Mouse (Mus musculus) limb, embryonic 14.5 days (tissue): ENCODE data around the gene Csnk1g1. TPM values are rescaled to one million over a fixed set of nuclear protein-coding genes. Genes with fewer than 3 reads are reported as not detected.

Experiments
- ATAC-seq: fragments of 200-750 bp; cut with Nextera tagmentation; 2 replicates; pipeline ENCODE4 v1.8.0; 2017; ENCODE audit warnings: low read depth, moderate number of reproducible peaks, moderate TSS enrichment; ENCODE audit not compliant: low FRiP score
- DNase-seq: peaks from one replicate; pipeline ENCODE4 v3.0.0-alpha.2; 2015; ENCODE audit warnings: low spot score
- H3K27ac ChIP-seq: fragments of 300-500 bp; sonication (generic); replicated peaks from 2 replicates; pipeline ENCODE4 v1.5.1; 2014; ENCODE audit warnings: low read depth, mild to moderate bottlenecking, low read length, moderate library complexity, mixed read lengths
- H3K27me3 ChIP-seq: fragments of 300-500 bp; sonication (generic); 2 replicates; pipeline ENCODE4 v1.6.1; 2014; ENCODE audit warnings: low read length, mixed read lengths; ENCODE audit not compliant: control insufficient read depth, insufficient read depth
- H3K36me3 ChIP-seq: fragments of 300-500 bp; sonication (generic); 2 replicates; pipeline ENCODE4 v1.6.1; 2014; ENCODE audit warnings: mild to moderate bottlenecking, low read length, moderate library complexity, mixed read lengths; ENCODE audit not compliant: control insufficient read depth, insufficient read depth
- H3K4me1 ChIP-seq: fragments of 300-500 bp; sonication (generic); 2 replicates; pipeline ENCODE4 v1.6.1; 2014; ENCODE audit warnings: antibody characterized with exemption, low read length, mixed read lengths; ENCODE audit not compliant: control insufficient read depth, insufficient read depth
- H3K4me2 ChIP-seq: fragments of 300-500 bp; sonication (generic); replicated peaks from 2 replicates; pipeline ENCODE4 v1.6.1; 2014; ENCODE audit warnings: low read depth, mild to moderate bottlenecking, low read length, moderate library complexity; ENCODE audit not compliant: severe bottlenecking
- H3K4me3 ChIP-seq: fragments of 300-500 bp; sonication (generic); replicated peaks from 2 replicates; pipeline ENCODE4 v1.5.1; 2014; ENCODE audit warnings: low read length
- H3K9ac ChIP-seq: fragments of 300-500 bp; sonication (generic); 2 replicates; pipeline ENCODE4 v1.6.1; 2014; ENCODE audit warnings: mild to moderate bottlenecking, low read depth, low read length, moderate library complexity; ENCODE audit not compliant: severe bottlenecking
- H3K9me3 ChIP-seq: fragments of 300-500 bp; sonication (generic); 2 replicates; pipeline ENCODE4 v1.6.1; 2016; ENCODE audit warnings: low read length; ENCODE audit not compliant: control insufficient read depth
- POLR2A ChIP-seq: fragments of 200-500 bp; IDR thresholded peaks from 2 replicates; pipeline ENCODE4 v1.8.0; 2012; ENCODE audit warnings: inconsistent platforms, mild to moderate bottlenecking, moderate library complexity, borderline replicate concordance; ENCODE audit not compliant: insufficient read depth, insufficient read length; ENCODE audit errors: extremely low read depth
- WGBS: fragments of 180-500 bp; shearing (Covaris S2); extraction: QIAGEN DNeasy Blood & Tissue Kit; methylation state at CpG from one replicate; pipeline ENCODE4 v1.1.7; 2014; 5-methylcytosine and 5-hydroxymethylcytosine counted together
- polyA plus RNA-seq, 2 experiments: library from polyadenylated mRNA; depleted of rRNA in 1 of 2; stranded (reverse) in 1 of 2; unstranded in 1 of 2; fragments of >200 nt; fragmentation: Nextera tagmentation in 1 of 2; extraction: Ambion mirVana in 1 of 2; gene quantifications; 2 replicates each; pipeline versions ENCODE4 v1.2.1 to v1.2.3; 2012 to 2014

Csnk1g1 gene
- polyA plus RNA-seq, 2 experiments = 12.9 to 19.4 TPM

DNA sequence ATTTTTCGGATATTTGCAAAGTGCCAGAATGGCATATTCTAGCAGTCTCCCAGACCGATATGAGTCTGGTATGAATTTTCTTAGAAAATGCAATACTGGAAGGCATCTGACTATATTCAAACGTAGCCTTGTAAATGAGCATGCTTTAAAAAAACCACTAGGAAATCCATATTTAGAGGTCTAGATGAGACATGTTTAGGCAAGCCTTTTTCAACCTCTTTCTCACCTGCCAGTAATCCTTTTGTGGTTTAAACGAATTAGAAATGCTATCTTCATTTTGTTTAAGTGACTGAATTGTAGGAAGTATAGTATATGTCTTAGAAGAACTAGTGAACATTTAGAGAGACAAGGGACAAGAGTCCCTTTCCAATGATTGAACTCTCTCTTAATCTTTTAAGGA lies 1.1 kb downstream of the Csnk1g1 start:
- peak overlapping the region; percentile 78 for H3K9ac ChIP-seq
- H3K4me3 ChIP-seq = peak overlapping the region; percentile 80
- no peak for DNase-seq
- H3K4me2 ChIP-seq = peak overlapping the region; percentile 70
- H3K36me3 ChIP-seq = 0 out of 2 replicates have a peak, but pooled peaks cover 9% of the 10 kb centered on the region
- TF ChIP-seq POLR2A = no peak
- no peaks in the 10 kb centered on the region for H3K9me3 ChIP-seq
- peak overlapping the region; percentile 91; the same call in 1 of the 2 replicates for H3K27ac ChIP-seq
- no peaks in the 10 kb centered on the region for H3K27me3 ChIP-seq
- H3K4me1 ChIP-seq = peaks cover 9% of the 10 kb centered on the region
- no peak for ATAC-seq
- 4% methylated on average over 4 of the region's 4 CpGs for WGBS

DNA sequence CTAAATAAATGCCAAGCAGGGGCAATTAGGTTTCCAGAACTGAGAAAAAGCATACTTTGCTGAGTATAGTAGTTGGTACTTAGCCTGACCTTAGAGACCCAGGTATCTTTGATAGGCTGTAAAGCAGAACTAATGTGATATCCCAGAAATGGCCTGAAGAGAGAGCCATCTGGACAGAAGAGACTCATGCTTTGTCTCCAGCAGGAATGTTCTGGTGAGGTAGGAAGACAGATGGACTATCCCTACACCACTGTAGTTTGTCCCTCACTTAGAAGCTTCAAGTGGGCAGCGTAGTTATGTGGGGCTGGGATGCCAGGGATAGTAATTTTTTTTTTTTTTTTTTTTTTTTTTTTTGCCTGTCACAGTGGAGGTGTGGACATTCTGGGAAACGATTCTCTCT lies 5.3 kb downstream of the Csnk1g1 start:
- WGBS = 70% methylated on average over 2 of the region's 2 CpGs
- no peaks in the 10 kb centered on the region for H3K36me3 ChIP-seq
- peaks cover 3% of the 10 kb centered on the region; the same call in 1 of the 2 replicates for H3K4me1 ChIP-seq
- no peaks in the 10 kb centered on the region for H3K9me3 ChIP-seq
- ATAC-seq (no peak), DNase-seq (no peak)
- TF ChIP-seq POLR2A = no peak
- no peaks in the 10 kb centered on the region for H3K27me3 ChIP-seq
- no peak overlapping the region for H3K9ac ChIP-seq
- H3K4me2 ChIP-seq = no peak overlapping the region
- H3K27ac ChIP-seq = no peak overlapping the region
- no peak overlapping the region for H3K4me3 ChIP-seq

DNA sequence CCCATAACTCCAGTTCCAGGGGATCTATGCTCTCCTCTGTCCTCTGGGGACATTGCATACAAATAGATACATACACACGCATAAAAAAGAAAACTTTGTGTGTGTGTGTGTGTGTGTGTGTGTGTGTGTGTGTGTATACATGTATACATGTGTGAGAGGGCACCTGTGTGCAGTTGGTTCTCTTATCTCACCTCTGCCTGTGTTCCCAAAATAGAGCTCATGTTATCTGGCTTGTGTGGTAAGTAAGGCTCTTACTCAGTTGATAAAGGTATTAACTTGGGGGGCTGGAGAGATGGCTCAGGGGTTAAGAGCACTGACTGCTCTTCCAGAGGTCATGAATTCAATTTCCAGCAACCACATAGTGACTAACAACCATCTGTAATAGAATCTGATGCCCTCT lies 8.3 kb downstream of the Csnk1g1 start:
- DNase-seq (no peak), ATAC-seq (no peak)
- WGBS = 86% methylated on average over 1 of the region's 1 CpGs
- Histone ChIP-seq H3K9ac (no peak overlapping the region), H3K9me3 (no peaks in the 10 kb centered on the region), H3K4me2 (no peak overlapping the region), H3K27me3 (no peaks in the 10 kb centered on the region), H3K4me1 (no peaks in the 10 kb centered on the region), H3K4me3 (no peak overlapping the region), H3K27ac (no peak overlapping the region), H3K36me3 (no peaks in the 10 kb centered on the region)
- TF ChIP-seq POLR2A = no peak

DNA sequence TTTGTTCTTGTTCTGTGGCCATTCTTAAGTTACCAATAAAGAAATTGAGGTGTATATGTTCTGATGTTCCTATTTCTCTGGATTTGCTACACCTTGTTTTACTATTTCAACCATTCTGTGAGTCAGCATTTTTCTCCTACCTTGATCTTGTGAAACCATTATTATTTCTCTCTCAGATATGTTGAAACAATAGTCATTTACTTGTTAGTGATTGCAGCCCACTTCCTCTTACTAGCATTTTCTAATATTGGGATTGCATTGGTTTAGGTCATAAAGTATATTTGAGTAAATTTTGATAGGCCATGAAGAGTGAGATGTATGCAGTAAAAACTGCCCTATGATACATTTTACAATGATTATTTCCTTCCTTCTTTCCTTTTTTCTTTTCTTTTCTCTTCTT lies 19.7 kb downstream of the Csnk1g1 start:
- no peak for DNase-seq
- Histone ChIP-seq H3K27me3 (no peaks in the 10 kb centered on the region), H3K9me3 (no peaks in the 10 kb centered on the region), H3K4me1 (no peaks in the 10 kb centered on the region), H3K9ac (no peak overlapping the region), H3K4me3 (no peak overlapping the region), H3K4me2 (no peak overlapping the region), H3K27ac (no peak overlapping the region), H3K36me3 (no peaks in the 10 kb centered on the region)
- ATAC-seq = no peak
- TF ChIP-seq POLR2A = no peak

DNA sequence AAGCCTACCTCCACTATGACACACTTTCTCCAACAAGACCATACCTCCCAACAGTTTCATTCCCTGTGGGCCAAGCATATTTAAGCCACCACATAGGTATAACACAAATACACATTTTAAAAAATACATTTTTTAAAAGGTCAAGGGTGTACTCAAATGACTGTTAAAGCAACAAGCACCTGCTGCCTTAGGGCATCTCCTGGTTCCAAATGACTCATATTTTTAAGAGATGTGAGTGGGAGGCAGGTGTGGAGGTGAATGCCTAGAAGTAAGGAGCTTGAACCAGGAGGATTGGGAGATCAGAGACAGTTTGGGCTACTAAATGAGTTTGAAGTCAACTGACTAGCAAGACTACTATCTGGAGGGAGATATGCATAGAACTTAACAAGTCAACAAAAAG lies 21.1 kb downstream of the Csnk1g1 start:
- TF ChIP-seq POLR2A = no peak
- Histone ChIP-seq H3K4me1 (no peaks in the 10 kb centered on the region), H3K27me3 (no peaks in the 10 kb centered on the region), H3K27ac (no peak overlapping the region), H3K4me3 (no peak overlapping the region), H3K9ac (no peak overlapping the region), H3K36me3 (no peaks in the 10 kb centered on the region), H3K4me2 (no peak overlapping the region), H3K9me3 (no peaks in the 10 kb centered on the region)
- DNase-seq (no peak), ATAC-seq (no peak)

DNA sequence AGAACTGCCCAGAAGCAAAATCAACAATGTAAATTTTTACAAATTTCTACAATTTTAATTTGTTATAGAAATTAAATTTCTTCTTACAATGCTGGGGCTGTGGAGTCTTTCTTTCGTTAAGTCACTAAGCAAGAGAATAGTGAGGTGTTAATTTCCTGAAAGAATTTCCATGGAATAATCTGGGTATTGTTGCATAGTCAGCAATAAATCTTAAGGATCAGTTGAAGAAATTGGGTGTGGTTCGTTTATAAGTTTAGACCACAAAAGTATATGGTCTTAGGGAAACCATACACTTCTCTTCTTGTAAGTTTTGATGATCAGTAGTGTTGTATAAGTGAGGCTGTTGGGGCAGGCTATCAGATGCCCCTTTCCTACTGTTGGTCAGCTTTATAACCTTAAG lies 28.8 kb downstream of the Csnk1g1 start:
- no peak overlapping the region for H3K4me2 ChIP-seq
- H3K9ac ChIP-seq = no peak overlapping the region
- no peak overlapping the region for H3K27ac ChIP-seq
- no peaks in the 10 kb centered on the region for H3K4me1 ChIP-seq
- TF ChIP-seq POLR2A = no peak
- H3K36me3 ChIP-seq = no peaks in the 10 kb centered on the region
- 89% methylated on average over 2 of the region's 2 CpGs for WGBS
- no peaks in the 10 kb centered on the region for H3K27me3 ChIP-seq
- no peak for ATAC-seq
- H3K9me3 ChIP-seq = no peaks in the 10 kb centered on the region
- H3K4me3 ChIP-seq = no peak overlapping the region
- no peak for DNase-seq
